Mouse (Mus musculus) cortical plate, adult 2 months (tissue): ENCODE measurements around the gene Hip1r.

Experiments used
- CTCF ChIP-seq: fragments of 200-500 bp; IDR thresholded peaks from 2 replicates; pipeline ENCODE4 v1.5.1; 2011; ENCODE audit warnings: mild to moderate bottlenecking, control low read depth, low read length; ENCODE audit not compliant: insufficient read depth; ENCODE audit errors: extremely low read depth
- POLR2A ChIP-seq: fragments of 200-500 bp; IDR thresholded peaks from 2 replicates; pipeline ENCODE4 v1.6.1; 2011; ENCODE audit warnings: mild to moderate bottlenecking, low read length, control low read depth; ENCODE audit not compliant: insufficient read depth; ENCODE audit errors: extremely low read depth

GRCm38 (mm10) chr5:124036836-124037235, 63.4 kb downstream of the Hip1r start:
- TF ChIP-seq CTCF (no peak), POLR2A (no peak)
